29 mouse cellular contexts compared by ENCODE assay signal in genomic region chr6:116361993-116362392, GRCm38 (mm10).
"Had no signal": no experiment of that assay in that cellular context is flagged by ENCODE, and none has a peak within 500 bp of the region (broad histone marks: within the 10 kb centered on the region; RNA-seq: fewer than 3 reads in every experiment).

No protein-coding gene starts in this region.

- ATAC-seq: liver, postnatal 0 days; midbrain, embryonic 13.5 days; midbrain, embryonic 15.5 days; midbrain, embryonic 16.5 days had no signal

- H3K4me3 ChIP-seq: left cerebral cortex, adult 2 months; limb, embryonic 10.5 days; limb, embryonic 12.5 days; limb, embryonic 13.5 days; limb, embryonic 15.5 days; liver, embryonic 13.5 days; liver, embryonic 15.5 days; lung, embryonic 15.5 days; megakaryocyte, embryonic 14.5 days; midbrain, embryonic 10.5 days; midbrain, embryonic 12.5 days; midbrain, embryonic 13.5 days; midbrain, embryonic 15.5 days; myocyte; neural tube, embryonic 12.5 days had no signal

- H3K27me3 ChIP-seq: limb, embryonic 12.5 days; limb, embryonic 13.5 days; limb, embryonic 15.5 days; liver, embryonic 13.5 days; liver, embryonic 15.5 days; lung, embryonic 15.5 days; megakaryocyte, embryonic 14.5 days; midbrain, embryonic 12.5 days; midbrain, embryonic 13.5 days; midbrain, embryonic 15.5 days; neural tube, embryonic 12.5 days had no signal

- H3K9ac ChIP-seq: limb, embryonic 12.5 days; limb, embryonic 13.5 days; limb, embryonic 15.5 days; liver, embryonic 13.5 days; liver, embryonic 14.5 days; liver, embryonic 15.5 days; liver, postnatal 0 days; lung, embryonic 14.5 days; lung, embryonic 15.5 days; midbrain, embryonic 12.5 days; midbrain, embryonic 13.5 days; midbrain, embryonic 15.5 days; neural tube, embryonic 12.5 days had no signal

- H3K9me3 ChIP-seq: limb, embryonic 10.5 days; limb, embryonic 12.5 days; limb, embryonic 13.5 days; limb, embryonic 15.5 days; liver, embryonic 13.5 days; liver, embryonic 15.5 days; lung, embryonic 15.5 days; megakaryocyte, embryonic 14.5 days; midbrain, embryonic 12.5 days; midbrain, embryonic 13.5 days; midbrain, embryonic 15.5 days; neural tube, embryonic 12.5 days had no signal

- DNase-seq: left cerebral cortex, postnatal 4 days; liver; liver, embryonic 13.5 days; liver, postnatal 0 days; lung, adult 18-20 months; lung, embryonic 14.5 days; lung, postnatal 10 days; lung, postnatal 14 days; lung, postnatal 36 days; lung, postnatal 4 days; midbrain, embryonic 14.5 days had no signal

- H3K4me2 ChIP-seq: limb, embryonic 12.5 days; limb, embryonic 13.5 days; limb, embryonic 15.5 days; liver, embryonic 13.5 days; liver, embryonic 15.5 days; lung, embryonic 14.5 days; lung, embryonic 15.5 days; midbrain, embryonic 11.5 days; midbrain, embryonic 12.5 days; midbrain, embryonic 13.5 days; midbrain, embryonic 15.5 days; neural tube, embryonic 12.5 days had no signal

- H3K27ac ChIP-seq: left cerebral cortex, adult 2 months; limb, embryonic 10.5 days; limb, embryonic 12.5 days; limb, embryonic 13.5 days; limb, embryonic 15.5 days; liver, embryonic 13.5 days; liver, embryonic 14.5 days; liver, embryonic 15.5 days; lung, embryonic 15.5 days; macrophage; midbrain, embryonic 10.5 days; midbrain, embryonic 12.5 days; midbrain, embryonic 13.5 days; midbrain, embryonic 15.5 days; neural tube, embryonic 12.5 days had no signal

- H3K4me1 ChIP-seq: limb, embryonic 10.5 days; limb, embryonic 12.5 days; limb, embryonic 13.5 days; lung, embryonic 15.5 days; midbrain, embryonic 10.5 days; midbrain, embryonic 12.5 days; midbrain, embryonic 13.5 days; midbrain, embryonic 15.5 days had no signal

- H3K36me3 ChIP-seq: limb, embryonic 10.5 days; limb, embryonic 12.5 days; limb, embryonic 13.5 days; limb, embryonic 15.5 days; lung, embryonic 15.5 days; midbrain, embryonic 10.5 days; midbrain, embryonic 12.5 days; midbrain, embryonic 13.5 days; midbrain, embryonic 15.5 days; neural tube, embryonic 12.5 days had no signal
